Mouse (Mus musculus) midbrain, embryonic 14.5 days (tissue): Measurements from ENCODE around the gene Ephb1. TPM values are rescaled to one million over a fixed set of nuclear protein-coding genes. Genes with fewer than 3 reads are reported as not detected.

Source experiments
- ATAC-seq: fragments of 200-750 bp; cut with Nextera tagmentation; 2 replicates; pipeline ENCODE4 v1.8.0; 2017; ENCODE audit warnings: moderate number of reproducible peaks, moderate library complexity; ENCODE audit not compliant: low FRiP score, low TSS enrichment
- DNase-seq: peaks from one replicate; pipeline ENCODE4 v3.0.0-alpha.2; 2015
- H3K27ac ChIP-seq: fragments of 300-500 bp; sonication (generic); replicated peaks from 2 replicates; pipeline ENCODE4 v1.5.1; 2014; ENCODE audit warnings: mild to moderate bottlenecking, low read depth, low read length, moderate library complexity
- H3K27me3 ChIP-seq: fragments of 300-500 bp; sonication (generic); 2 replicates; pipeline ENCODE4 v1.6.1; 2014; ENCODE audit warnings: low read length, control low read depth, mixed read lengths; ENCODE audit not compliant: control insufficient read depth, insufficient read depth
- H3K36me3 ChIP-seq: fragments of 300-500 bp; sonication (generic); 2 replicates; pipeline ENCODE4 v1.6.1; 2014; ENCODE audit warnings: low read length, control low read depth; ENCODE audit not compliant: control insufficient read depth, insufficient read depth
- H3K4me1 ChIP-seq: fragments of 300-500 bp; sonication (generic); 2 replicates; pipeline ENCODE4 v1.6.1; 2014; ENCODE audit warnings: mild to moderate bottlenecking, antibody characterized with exemption, low read length, control low read depth; ENCODE audit not compliant: control insufficient read depth, insufficient read depth
- H3K4me2 ChIP-seq: fragments of 300-500 bp; sonication (generic); 2 replicates; pipeline ENCODE4 v1.6.1; 2014; ENCODE audit warnings: mild to moderate bottlenecking, low read length, moderate library complexity
- H3K4me3 ChIP-seq: fragments of 300-500 bp; sonication (generic); replicated peaks from 2 replicates; pipeline ENCODE4 v1.5.1; 2014; ENCODE audit warnings: low read depth, low read length
- H3K9ac ChIP-seq: fragments of 300-500 bp; sonication (generic); replicated peaks from 2 replicates; pipeline ENCODE4 v1.6.1; 2014; ENCODE audit warnings: mild to moderate bottlenecking, low read length, moderate library complexity
- H3K9me3 ChIP-seq: fragments of 300-500 bp; sonication (generic); 2 replicates; pipeline ENCODE4 v1.6.1; 2016; ENCODE audit warnings: low read length, control low read depth, mixed read lengths; ENCODE audit not compliant: control insufficient read depth
- WGBS: fragments of 180-500 bp; shearing (Covaris S2); extraction: QIAGEN DNeasy Blood & Tissue Kit; methylation state at CpG from one replicate; pipeline ENCODE4 v1.1.7; 2014; 5-methylcytosine and 5-hydroxymethylcytosine counted together
- polyA plus RNA-seq: library from polyadenylated mRNA; unstranded; fragments of >200 nt; fragmentation: Nextera tagmentation; extraction: Ambion mirVana; gene quantifications from 2 replicates; pipeline ENCODE4 v1.2.1, GENCODE M21; 2014

The Ephb1 gene
- polyA plus RNA-seq, 1 experiment from 2014 or later = 93.9 TPM

GRCm38 (mm10) chr9:102262100-102262501 lies 92.4 kb downstream of the Ephb1 start:
- 8% methylated on average over 4 of the region's 4 CpGs for WGBS

GRCm38 (mm10) chr9:102261511-102261910 lies 93.0 kb downstream of the Ephb1 start:
- Histone ChIP-seq H3K4me3 (no peak overlapping the region), H3K27ac (peak overlapping the region; percentile 49; the same call in 1 of the 2 replicates), H3K4me1 (peaks cover 50% of the 10 kb centered on the region), H3K36me3 (no peaks in the 10 kb centered on the region), H3K9ac (no peak overlapping the region; the same call in 1 of the 2 replicates), H3K27me3 (peaks cover 14% of the 10 kb centered on the region; the same call in 1 of the 2 replicates), H3K9me3 (no peaks in the 10 kb centered on the region), H3K4me2 (peak overlapping the region; percentile 17)
- DNase-seq (peak; percentile 63), ATAC-seq (peak; percentile 73)
- 3% methylated on average over 9 of the region's 9 CpGs for WGBS

More at GRCm38 (mm10) chr9:102262100-102262501, 92.4 kb downstream of the Ephb1 start:
- Histone ChIP-seq H3K36me3 (no peaks in the 10 kb centered on the region), H3K4me3 (no peak overlapping the region), H3K27me3 (peaks cover 14% of the 10 kb centered on the region; the same call in 1 of the 2 replicates), H3K4me1 (peaks cover 51% of the 10 kb centered on the region), H3K9me3 (no peaks in the 10 kb centered on the region), H3K4me2 (peak overlapping the region; percentile 17), H3K27ac (peak overlapping the region; percentile 49; the same call in 1 of the 2 replicates), H3K9ac (no peak overlapping the region; the same call in 1 of the 2 replicates)
- DNase-seq (no peak), ATAC-seq (0 out of 2 replicates have a peak, but pooled peaks have one; percentile 14)

- no peak overlapping the region for H3K27ac ChIP-seq
- no peak overlapping the region for H3K4me2 ChIP-seq
- peaks cover 18% of the 10 kb centered on the region for H3K4me1 ChIP-seq
- no peaks in the 10 kb centered on the region for H3K36me3 ChIP-seq
- ATAC-seq (no peak), DNase-seq (no peak)
- no peak overlapping the region for H3K4me3 ChIP-seq
- WGBS = 95% methylated on average over 5 of the region's 5 CpGs
- peaks cover 14% of the 10 kb centered on the region; the same call in 1 of the 2 replicates for H3K27me3 ChIP-seq
- H3K9ac ChIP-seq = no peak overlapping the region
- H3K9me3 ChIP-seq = no peaks in the 10 kb centered on the region
Observed at GRCm38 (mm10) chr9:102256407-102256806, 98.1 kb downstream of the Ephb1 start.

GRCm38 (mm10) chr9:102255803-102256202 lies 98.7 kb downstream of the Ephb1 start:
- H3K4me2 ChIP-seq = no peak overlapping the region
- no peak for DNase-seq
- peaks cover 13% of the 10 kb centered on the region; the same call in 1 of the 2 replicates for H3K27me3 ChIP-seq
- no peak overlapping the region for H3K27ac ChIP-seq
- no peak overlapping the region for H3K9ac ChIP-seq
- H3K36me3 ChIP-seq = no peaks in the 10 kb centered on the region
- no peaks in the 10 kb centered on the region for H3K9me3 ChIP-seq
- ATAC-seq = no peak
- 91% methylated on average over 6 of the region's 6 CpGs for WGBS
- no peak overlapping the region for H3K4me3 ChIP-seq
- peaks cover 12% of the 10 kb centered on the region for H3K4me1 ChIP-seq

- no peaks in the 10 kb centered on the region for H3K27me3 ChIP-seq
- no peak overlapping the region; the same call in 1 of the 2 replicates for H3K9ac ChIP-seq
- H3K27ac ChIP-seq = peak overlapping the region; percentile 47; the same call in 1 of the 2 replicates
- no peak for DNase-seq
- ATAC-seq = no peak; the same call in 1 of the 2 replicates
- H3K4me2 ChIP-seq = no peak overlapping the region
- H3K4me3 ChIP-seq = no peak overlapping the region
- 9% methylated on average over 9 of the region's 9 CpGs for WGBS
- no peaks in the 10 kb centered on the region for H3K36me3 ChIP-seq
- no peaks in the 10 kb centered on the region for H3K9me3 ChIP-seq
- H3K4me1 ChIP-seq = peaks cover 48% of the 10 kb centered on the region
Observed at GRCm38 (mm10) chr9:102249124-102249816, 105.2 kb downstream of the Ephb1 start.

GRCm38 (mm10) chr9:102245551-102245950 lies 108.9 kb downstream of the Ephb1 start:
- DNase-seq = no peak
- Histone ChIP-seq H3K4me2 (no peak overlapping the region), H3K4me1 (peaks cover 78% of the 10 kb centered on the region), H3K9me3 (no peaks in the 10 kb centered on the region), H3K4me3 (no peak overlapping the region), H3K9ac (no peak overlapping the region), H3K36me3 (no peaks in the 10 kb centered on the region), H3K27ac (no peak overlapping the region), H3K27me3 (no peaks in the 10 kb centered on the region)
- WGBS = 58% methylated on average over 7 of the region's 7 CpGs
- ATAC-seq = no peak

- no peaks in the 10 kb centered on the region for H3K27me3 ChIP-seq
- ATAC-seq (peak; percentile 79), DNase-seq (peak; percentile 75)
- no peaks in the 10 kb centered on the region for H3K9me3 ChIP-seq
- H3K36me3 ChIP-seq = no peaks in the 10 kb centered on the region
- 2% methylated on average over 7 of the region's 7 CpGs for WGBS
- peaks cover 56% of the 10 kb centered on the region for H3K4me1 ChIP-seq
- H3K4me2 ChIP-seq = no peak overlapping the region
- H3K4me3 ChIP-seq = no peak overlapping the region
- H3K27ac ChIP-seq = peak overlapping the region; percentile 15
- H3K9ac ChIP-seq = no peak overlapping the region
Observed at GRCm38 (mm10) chr9:102243296-102243695, 111.2 kb downstream of the Ephb1 start.

- ATAC-seq (no peak), DNase-seq (no peak)
- Histone ChIP-seq H3K27me3 (no peaks in the 10 kb centered on the region), H3K9ac (no peak overlapping the region), H3K4me1 (peaks cover 47% of the 10 kb centered on the region), H3K27ac (no peak overlapping the region; the same call in 1 of the 2 replicates), H3K36me3 (no peaks in the 10 kb centered on the region), H3K4me2 (no peak overlapping the region), H3K4me3 (no peak overlapping the region), H3K9me3 (no peaks in the 10 kb centered on the region)
- WGBS = 79% methylated on average over 2 of the region's 2 CpGs
Observed at GRCm38 (mm10) chr9:102241546-102241945, 112.9 kb downstream of the Ephb1 start.

- 85% methylated on average over 4 of the region's 4 CpGs for WGBS
- DNase-seq = no peak
- H3K4me3 ChIP-seq = no peak overlapping the region
- no peak overlapping the region for H3K27ac ChIP-seq
- no peak for ATAC-seq
- H3K9me3 ChIP-seq = no peaks in the 10 kb centered on the region
- no peaks in the 10 kb centered on the region for H3K27me3 ChIP-seq
- no peak overlapping the region for H3K9ac ChIP-seq
- H3K4me1 ChIP-seq = peaks cover 40% of the 10 kb centered on the region
- H3K36me3 ChIP-seq = no peaks in the 10 kb centered on the region
- H3K4me2 ChIP-seq = no peak overlapping the region
Observed at GRCm38 (mm10) chr9:102240215-102240614, 114.3 kb downstream of the Ephb1 start.
